Mouse (Mus musculus) kidney, postnatal 14 days (tissue): ENCODE data around the gene Ecd.
"Not testable (repeated sequence)": the region's sequence is repeated elsewhere in the genome, so short reads cannot be mapped to it uniquely, and the experiment has no call there.

Experiments
- DNase-seq: peaks from one replicate; pipeline ENCODE4 v3.0.0; 2022; ENCODE audit warnings: mixed read lengths

Gene Ecd

GRCm38 (mm10) chr14:20319420-20319819 lies 28.5 kb downstream of the Ecd start:
- DNase-seq, result peak; percentile 30

DNA sequence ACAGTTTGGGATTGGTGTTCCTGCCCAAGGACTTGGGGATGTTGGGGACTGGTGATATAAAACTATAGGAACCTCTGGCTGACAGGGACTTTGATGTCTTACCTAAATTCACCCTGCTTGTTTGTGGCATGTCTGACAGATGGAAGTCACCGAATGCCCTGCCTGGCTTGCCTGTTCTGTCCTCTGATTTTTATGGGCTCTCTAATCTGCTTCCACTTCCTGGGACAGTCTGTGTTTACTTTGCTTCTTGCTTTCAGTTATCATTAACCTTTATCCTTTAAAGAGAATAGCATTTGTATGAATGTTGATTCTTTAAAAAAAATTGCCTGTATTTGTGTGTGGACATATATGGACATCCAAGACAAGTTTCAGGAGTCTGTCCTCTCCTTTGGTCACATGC lies 32.8 kb downstream of the Ecd start:
- no peak for DNase-seq

DNA sequence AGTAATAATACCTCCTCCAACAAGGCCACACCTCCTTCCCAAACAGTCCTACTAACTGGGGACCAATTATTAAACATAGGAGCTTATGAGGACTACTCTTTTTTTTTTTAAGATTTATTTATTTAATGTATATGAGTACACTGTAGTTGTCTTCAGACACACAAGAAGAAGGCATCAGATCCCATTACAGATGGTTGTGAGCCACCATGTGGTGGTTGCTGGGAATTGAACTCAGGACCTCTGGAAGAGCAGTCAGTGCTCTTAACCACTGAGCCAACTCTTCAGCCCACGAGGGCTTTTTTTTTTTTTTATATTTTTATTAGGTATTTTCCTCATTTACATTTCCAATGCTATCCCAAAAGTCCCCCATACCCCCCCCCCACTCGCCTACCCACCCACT lies 42.8 kb downstream of the Ecd start:
- DNase-seq, result not testable (repeated sequence)

DNA sequence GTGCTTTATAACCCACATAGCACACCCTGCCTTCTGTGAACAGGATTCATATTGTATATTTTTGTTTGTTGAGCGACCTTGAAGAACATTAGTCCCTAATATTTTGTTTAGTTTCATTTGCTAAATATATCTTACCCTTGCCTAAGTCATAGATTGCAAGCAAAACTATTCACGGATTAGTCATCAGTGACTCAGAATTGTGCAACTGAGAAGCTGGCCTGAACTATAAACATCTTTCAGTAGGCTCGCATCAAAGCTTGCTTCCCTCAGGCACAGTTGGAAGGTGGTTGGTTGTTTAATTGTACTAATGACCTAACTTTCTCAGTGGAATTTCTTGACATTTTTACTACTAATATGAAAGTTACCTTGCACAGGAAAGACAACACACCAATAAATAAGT lies 49.8 kb downstream of the Ecd start:
- DNase-seq, result no peak

- no peak for DNase-seq
These were observed 50.3 kb downstream of the Ecd start for GRCm38 (mm10) chr14:20297616-20298015.

DNA sequence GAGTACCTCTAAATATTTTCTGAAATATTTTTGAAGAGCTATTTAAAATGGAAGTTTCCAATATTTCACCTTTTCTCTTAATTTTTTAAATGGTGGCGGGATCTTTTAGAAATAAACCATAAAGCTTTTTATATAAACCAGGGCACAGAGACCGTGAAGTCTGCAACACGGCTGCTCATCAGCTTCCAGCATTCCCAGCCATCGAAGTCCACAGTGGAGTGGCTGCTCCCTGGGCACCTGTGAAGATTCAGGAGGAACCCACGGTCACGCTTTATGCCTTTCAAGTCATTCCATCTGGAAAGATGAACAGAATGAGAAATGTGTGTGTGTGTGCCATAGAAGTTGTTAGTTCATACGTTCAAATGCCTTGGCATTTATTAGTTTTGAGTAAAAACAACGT lies 53.0 kb downstream of the Ecd start:
- DNase-seq, result no peak

DNA sequence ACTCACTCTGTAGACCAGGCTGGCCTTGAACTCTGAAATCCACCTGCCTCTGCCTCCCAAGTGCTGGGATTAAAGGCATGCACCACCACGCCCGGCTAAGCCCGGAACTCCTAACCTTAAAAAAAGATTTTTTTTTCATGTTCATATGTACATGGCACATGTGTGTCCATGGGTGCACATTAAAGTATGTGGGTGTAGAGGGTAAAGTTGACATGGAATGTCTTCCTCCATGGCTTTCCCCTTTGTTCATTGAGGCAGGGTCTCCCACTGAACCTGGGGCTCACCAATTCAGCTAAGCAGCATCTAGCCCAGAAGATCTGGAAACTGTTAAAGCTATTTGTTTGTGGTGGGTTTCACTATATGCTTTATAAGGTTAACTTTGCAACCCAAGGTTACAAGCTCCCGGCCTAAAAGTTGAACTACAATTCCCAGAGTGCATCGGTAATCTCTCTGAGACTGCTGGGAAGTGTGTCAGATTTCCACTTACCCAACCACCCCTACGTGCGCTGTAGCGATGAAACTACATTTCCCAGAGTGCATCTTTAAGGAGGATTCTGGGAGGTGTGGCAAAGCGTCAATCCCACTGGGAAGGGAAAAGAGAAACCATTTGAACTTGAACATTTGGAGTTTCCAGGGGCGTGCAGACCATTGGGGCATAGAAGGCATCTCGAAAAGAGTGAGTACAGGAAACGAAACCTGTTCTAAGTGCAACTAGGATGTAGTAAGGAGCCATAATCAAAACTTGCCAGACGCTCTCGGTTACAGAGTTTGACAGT lies 53.6 kb downstream of the Ecd start, which contains the start of gene Nudt13:
Gene Nudt13 (plus strand): TSS at position 581 of the 776 bp plus-strand sequence.
- peak; percentile 92 for DNase-seq

DNA sequence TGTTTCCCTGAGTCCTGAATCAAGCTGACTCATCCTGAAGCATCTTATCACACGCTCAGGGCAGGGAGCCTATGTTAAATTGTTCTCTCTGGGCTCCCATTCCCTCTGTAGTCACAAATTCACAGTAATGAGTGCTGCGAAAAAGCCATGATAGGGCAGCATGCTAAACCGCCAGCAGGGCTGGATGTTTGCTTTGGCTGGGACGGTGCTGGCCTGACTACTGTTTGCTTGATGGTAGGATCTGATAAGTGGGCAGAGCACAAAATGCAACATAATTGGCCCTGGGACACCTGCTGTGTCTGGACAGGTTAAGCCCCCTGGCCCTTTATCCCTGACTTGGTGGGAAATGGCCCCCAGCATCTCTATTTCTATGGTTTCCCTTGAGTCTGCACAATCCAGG lies 56.5 kb downstream of the Ecd start:
- DNase-seq, result no peak
